Mouse (Mus musculus): ENCODE results near the gene Erg. TPM values are rescaled to one million over a fixed set of nuclear protein-coding genes. Genes with fewer than 3 reads are reported as not detected.

Erg gene
- total RNA-seq, 4 experiments from 2014 or later, result 3.6 to 5.1 (median 4.4) TPM

GRCm38 (mm10) chr16:95353838-95354237 lies 232.6 kb downstream of the Erg start:
- no peak for DNase-seq (ENCODE audit: low spot score in 2 of 2)

DNA sequence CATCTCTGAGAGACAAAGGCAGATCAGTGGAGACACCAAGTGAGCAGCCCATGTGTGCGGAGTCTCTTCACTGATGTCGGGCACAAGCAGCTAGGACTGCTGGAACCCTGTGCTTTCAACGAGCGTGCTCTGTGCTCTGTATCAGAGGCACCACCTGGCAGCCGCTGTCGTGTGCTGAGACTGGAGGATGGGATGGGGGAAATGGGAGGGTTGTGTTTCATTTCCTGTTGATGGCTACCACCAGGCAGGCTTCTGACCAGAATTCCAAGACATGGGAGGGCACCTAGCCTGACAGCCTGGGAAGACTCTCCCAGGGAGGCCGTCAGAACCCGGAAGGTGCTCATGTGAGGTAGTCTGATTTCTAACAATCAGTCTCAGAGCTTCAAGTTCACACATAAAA lies 234.1 kb downstream of the Erg start:
- no peak for DNase-seq (ENCODE audit: low spot score in 2 of 2)

DNA sequence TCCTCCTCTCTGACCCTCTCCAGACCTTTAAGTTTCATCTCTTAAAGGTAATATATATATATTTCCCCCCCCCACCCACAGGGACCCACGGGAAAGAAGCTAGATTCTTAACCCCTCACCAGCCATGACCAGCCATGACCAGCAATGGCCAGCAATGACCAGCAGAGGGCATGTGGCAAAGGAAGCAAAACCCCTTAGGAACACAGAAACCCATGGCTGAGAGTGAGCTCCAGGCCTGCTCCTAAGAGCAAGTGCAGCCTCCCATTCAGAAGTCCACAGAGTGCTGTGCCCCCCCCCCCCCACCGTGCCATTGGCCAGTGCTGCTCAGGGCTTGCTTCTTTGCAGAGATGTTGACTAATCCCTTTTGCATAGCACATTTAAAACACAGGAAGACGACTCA lies 235.9 kb downstream of the Erg start:
- DNase-seq (ENCODE audit: low spot score in 2 of 2), result peak in 1 of 2 experiments; percentile 31

DNA sequence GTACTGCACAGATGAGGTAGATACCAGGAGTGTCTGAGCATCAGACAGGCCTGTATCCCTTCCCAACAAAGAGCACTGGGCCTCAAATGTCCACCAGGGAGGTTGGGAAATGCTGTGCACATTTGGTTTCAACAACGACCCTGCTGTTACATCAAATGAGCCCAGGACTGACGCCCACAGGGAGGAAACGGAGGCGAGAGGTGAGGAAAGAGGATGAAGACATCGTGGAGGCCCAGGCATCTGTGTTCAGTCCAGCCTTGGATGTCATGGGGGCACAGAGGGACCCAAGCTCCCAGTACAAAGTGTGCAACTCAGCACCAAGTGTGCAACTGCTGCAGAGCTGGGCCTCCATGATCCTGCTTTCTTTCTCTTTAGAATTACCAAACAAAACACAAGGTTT lies 236.6 kb downstream of the Erg start:
- no peak for DNase-seq (ENCODE audit: low spot score in 2 of 2)

DNA sequence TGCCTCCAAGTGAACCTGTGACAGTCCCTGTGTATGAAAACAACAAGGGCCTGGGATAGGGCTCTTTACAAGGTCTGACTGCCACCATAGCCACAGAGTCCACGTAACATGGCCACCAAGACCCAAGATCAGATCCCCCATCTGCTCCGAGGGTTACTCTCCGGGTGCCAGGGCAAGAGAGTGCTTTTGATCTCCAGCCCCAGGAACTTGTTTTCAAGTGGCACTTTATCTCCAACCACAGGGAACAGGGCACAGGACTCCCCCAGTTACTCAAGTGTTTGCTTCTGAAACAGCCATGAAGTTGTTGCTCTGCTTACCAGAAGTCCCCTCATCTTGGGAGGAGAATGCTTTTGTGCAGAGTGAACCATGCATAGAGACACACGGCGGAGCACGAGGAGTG lies 237.0 kb downstream of the Erg start:
- no peak for DNase-seq (ENCODE audit: low spot score in 2 of 2)

DNA sequence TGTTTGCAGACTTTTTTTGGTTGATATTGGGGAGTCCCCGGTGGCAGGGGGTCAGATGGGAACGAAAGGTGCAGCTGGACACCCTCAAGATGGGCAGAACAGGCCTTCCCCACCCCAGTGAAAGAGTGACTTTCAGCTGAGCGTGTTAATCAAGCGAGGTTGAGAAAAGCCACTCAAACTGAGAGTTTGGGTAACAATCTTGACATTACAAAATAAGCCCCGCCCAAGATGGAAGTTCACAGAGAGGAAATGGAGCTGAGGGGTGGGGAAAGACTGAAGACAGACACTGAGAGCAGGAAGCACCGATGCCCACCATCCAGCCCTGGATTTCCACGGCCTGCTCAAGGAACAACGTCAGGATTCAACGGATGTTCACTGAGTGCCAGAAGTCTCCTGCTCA lies 237.8 kb downstream of the Erg start:
- DNase-seq (ENCODE audit: low spot score in 2 of 2), result no peak

DNA sequence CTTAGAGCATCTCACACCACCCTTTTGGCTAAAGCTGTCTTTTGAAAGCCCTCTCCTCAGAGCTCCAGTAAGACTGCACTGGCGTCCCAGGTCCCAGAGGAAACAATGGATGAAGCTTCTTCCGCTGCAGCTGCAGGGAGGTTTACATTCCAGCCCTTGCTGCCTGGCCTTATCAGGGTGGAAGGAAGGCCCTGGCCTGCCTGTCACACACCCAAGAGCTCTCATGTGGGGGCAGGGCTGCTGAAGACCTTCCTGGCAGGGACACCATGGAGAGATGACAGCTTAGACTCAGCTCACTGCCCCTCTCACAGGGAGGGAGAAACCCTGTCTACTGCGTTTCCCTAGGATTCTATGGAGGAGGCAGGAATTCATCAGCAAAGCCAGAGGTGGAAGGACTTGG lies 239.2 kb downstream of the Erg start:
- no peak for DNase-seq (ENCODE audit: low spot score in 2 of 2)

GRCm38 (mm10) chr16:95345882-95346281 lies 240.5 kb downstream of the Erg start:
- DNase-seq (ENCODE audit: low spot score in 2 of 2), result peak in 1 of 2 experiments; percentile 69

DNA sequence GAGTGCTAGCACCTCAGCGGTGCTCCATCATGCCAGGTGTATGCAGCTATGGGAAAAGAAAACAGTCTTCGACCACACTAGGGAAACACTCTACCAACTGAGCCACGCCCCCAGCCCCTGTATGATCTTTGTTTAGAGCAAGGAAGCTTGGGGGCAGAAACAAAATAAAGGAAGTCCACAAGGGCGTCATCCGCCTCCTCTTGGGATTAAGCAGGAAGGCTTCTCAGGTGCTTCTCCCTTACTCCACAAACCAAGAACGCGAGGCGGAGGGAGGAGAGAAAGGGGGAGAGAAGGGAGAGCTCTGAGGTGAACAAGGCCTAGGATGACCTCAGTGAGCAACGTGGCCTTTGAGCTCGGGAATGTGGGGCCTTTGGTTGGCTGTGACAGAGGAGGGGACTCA lies 241.4 kb downstream of the Erg start:
- no peak for DNase-seq (ENCODE audit: low spot score in 2 of 2)

GRCm38 (mm10) chr16:95342030-95342429 lies 244.4 kb downstream of the Erg start:
- DNase-seq (ENCODE audit: low spot score in 2 of 2), result no peak

- DNase-seq (ENCODE audit: low spot score in 2 of 2), result peak; percentile 78 to 85
Measured at GRCm38 (mm10) chr16:95340885-95341791, 245.3 kb downstream of the Erg start.

DNA sequence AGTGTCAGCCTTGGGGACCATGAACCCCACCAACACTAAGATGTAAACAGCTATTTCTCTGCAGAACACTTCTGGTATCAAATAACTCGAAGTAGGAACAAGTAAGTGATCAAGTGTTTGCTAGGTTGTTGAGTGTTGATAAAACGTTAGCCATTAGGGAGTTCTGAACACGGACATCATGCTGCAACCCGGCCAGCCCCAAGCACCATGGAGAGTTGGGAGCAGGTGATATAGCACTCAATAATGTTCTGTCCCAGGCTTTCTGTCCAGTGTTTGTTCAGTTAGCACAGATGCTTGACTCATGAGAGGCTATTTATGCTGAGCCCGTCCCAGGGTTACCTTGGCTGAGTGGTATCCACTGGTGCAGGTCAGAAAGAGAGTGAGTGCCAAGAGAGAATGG lies 254.2 kb downstream of the Erg start:
- no peak for DNase-seq (ENCODE audit: low spot score in 2 of 2)

- no peak for DNase-seq (ENCODE audit: low spot score in 2 of 2)
Measured at GRCm38 (mm10) chr16:95321945-95322625, 264.3 kb downstream of the Erg start.

Other genes starting within 250 kb of the Erg start
- 10 to 100 TPM; 67.2 to 81.0 (median 75.2) TPM for gene Ets2, start 115.5 kb upstream of the Erg start, total RNA-seq (2022)